Mouse (Mus musculus) kidney, adult 2 months (tissue): ENCODE results near the gene Rlim.

ENCODE experiments used
- CTCF ChIP-seq: fragments of 200-500 bp; conservative IDR thresholded peaks from 2 replicates; pipeline ENCODE4 v1.5.1; 2011; ENCODE audit warnings: low read depth, mild to moderate bottlenecking, control low read depth, low read length, moderate library complexity, mixed read lengths; ENCODE audit not compliant: insufficient read depth, insufficient read length
- POLR2A ChIP-seq: fragments of 200-500 bp; IDR thresholded peaks from one replicate; pipeline ENCODE4 v1.6.1; 2011; ENCODE audit warnings: low read depth, low read length, control low read depth

GRCm38 (mm10) chrX:103939701-103940100, 41.4 kb downstream of the Rlim start:
- TF ChIP-seq CTCF (no peak), POLR2A (no peak)
